Mouse (Mus musculus) frontal cortex, postnatal 14 days (tissue): ENCODE measurements around the gene Olfr800.

ENCODE experiments used
- DNase-seq, 2 experiments: peaks; one replicate each; pipeline ENCODE4 v3.0.0; 2022; ENCODE audit warnings: low spot score in 2 of 2

Gene Olfr800

DNA sequence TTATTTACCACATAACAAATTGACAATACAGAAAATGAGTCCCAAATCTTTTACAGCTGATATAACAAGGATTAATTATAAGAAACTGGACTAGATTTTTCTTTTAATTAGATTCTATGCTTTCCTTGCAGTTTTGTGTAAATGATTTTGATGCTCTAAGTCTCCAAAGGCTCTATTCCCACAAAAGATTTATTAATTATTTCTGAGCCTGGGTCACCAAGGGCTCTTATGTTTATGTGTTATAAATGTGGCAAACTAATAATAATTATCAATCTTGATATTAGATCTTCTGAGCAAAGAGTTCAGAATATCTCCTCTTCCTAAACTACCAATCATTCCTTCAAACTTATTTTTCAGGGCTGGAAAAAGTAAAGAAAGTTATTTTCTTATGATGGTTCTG is at the start of gene Olfr800:
Gene Olfr800 (plus strand): TSS at position 301 of the 400 bp plus-strand sequence.
- no peak for DNase-seq

DNA sequence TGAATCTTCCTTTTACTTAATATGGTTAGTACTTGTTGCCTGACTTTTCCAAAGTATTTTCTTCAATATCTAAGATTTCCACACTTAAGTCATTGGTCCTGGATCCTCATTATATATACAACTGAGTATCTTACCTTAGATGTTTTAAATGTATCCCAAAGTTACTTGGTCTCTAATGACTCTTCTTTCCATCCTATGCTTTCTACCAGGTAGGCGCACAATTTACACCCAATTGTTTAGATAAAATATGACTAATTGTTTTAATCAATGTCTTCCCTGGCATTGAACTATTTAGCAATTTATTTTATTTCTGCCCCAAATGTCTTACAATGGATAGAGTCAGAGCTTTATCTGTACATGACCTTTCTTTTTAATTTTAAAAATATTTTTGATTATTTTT is 45.0 kb upstream of the Olfr800 start, which contains the start of gene Olfr796:
Gene Olfr796 (minus strand): TSS at position 101 of the 400 bp plus-strand sequence.
- no peak for DNase-seq

DNA sequence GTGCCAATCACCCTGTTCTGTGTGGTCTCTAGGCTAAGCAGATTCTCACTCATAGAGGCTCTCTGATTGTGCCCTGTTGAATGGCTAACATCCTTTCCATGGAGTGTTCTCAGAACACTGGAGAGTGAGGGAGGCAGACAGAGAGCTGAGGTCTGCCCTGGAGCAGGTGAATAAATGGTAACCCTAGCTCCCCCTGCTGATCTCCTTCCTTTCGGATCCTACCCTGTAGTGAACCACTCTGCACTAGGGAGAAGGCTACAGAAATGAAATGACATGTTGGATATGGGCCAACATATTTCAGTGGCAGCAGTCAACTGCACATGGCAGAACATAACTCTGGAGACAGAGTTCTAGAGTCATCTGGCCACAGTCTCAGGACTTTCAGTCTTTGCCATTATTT is 35.8 kb upstream of the Olfr800 start:
- no peak for DNase-seq

DNA sequence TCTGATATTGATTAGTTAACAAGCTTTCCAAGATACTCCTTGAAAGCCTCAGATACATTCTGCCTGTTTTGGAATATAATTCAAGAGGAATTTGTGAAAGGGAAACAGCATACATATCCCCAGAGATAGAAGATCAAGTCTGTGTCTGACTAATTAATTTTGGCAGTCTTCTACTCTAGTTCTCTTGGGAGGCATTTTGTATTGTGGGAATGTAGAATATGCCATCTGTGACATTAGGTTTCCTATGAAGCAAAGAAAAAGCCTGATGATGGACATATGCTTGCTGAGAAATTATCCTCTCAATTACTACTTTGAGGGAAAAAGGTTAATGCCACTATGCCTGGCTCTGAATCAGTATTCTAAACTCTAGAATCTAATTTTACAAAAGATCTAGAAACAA is 34.2 kb upstream of the Olfr800 start:
- DNase-seq, result no peak

DNA sequence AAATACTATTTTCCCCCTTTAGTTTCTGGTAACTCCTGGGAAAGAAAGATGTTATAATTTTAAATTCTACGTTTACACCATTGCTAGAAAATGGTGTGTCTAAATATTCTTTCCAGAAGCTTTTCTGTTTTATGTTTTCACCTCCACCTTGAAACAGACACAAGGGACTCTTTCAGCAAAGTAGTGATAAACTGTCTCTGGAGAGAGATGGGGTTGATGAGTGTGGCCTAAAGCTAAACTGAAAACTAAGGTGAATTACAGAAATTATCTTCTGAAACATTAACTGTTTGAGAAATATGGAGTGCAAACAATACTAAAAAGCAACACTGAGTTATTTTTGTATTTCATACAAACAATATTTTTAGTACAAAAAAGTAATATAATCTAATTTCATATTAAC is 29.7 kb upstream of the Olfr800 start, which contains the start of gene Olfr798:
Gene Olfr798 (minus strand): TSS at position 101 of the 400 bp plus-strand sequence.
- DNase-seq, result no peak

DNA sequence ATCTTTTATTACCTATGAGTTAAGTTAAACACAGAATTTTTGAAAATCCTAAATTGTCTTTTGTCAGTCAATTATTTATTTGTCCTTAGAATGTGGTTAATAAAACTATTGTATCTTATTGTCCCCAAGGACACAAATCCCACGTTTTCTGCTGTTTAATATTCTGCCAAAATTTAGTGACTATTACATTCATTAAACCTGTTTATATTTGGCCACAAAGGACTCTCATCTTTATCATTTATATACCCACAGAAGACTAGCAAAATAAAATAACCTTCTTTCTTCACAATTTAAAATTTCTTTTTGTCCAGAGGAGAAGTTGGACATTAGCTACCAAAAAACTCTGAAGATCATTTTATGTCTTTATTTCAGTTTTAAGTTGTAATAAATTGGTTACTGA is 20.3 kb upstream of the Olfr800 start, which contains the start of gene Olfr799:
Gene Olfr799 (plus strand): TSS at position 301 of the 400 bp plus-strand sequence.
- DNase-seq, result no peak

DNA sequence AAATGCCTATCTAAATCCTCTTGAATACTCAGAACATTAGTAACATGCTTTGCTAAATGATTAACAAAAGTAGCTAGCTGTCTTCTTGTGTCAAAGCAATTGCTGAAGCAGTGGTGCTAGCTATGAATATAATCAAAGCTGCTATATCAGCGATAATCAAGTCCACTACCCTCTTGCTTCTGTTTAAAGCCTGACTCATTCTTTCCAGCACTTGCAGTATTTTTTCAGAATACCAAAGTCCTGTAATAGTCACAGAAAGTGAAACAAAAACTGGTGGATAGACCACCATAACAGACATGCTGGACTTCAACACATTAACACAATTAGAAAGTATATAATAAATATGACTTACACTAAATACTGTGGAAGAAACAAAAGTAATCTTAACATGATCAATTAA is 5.7 kb upstream of the Olfr800 start:
- no peak for DNase-seq

DNA sequence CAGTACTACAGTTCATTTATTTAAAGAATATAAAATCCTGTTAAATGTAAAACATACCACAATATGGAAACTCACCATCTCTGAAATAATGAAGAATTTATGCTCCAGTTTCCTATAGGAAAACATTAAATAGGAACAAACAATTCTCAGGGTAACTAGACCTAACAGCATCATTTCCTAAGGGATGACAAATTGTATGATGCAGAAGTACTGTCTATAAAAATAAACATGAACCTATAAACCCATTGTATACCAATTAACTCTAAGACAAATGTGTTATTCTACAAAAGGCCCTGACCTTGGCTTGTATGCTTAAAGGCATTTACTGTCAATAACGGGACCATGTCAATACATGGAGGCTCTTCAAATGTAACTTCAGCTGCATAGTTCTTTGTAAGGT is 16.3 kb downstream of the Olfr800 start, which contains the start of gene Olfr801:
Gene Olfr801 (minus strand): TSS at position 101 of the 400 bp plus-strand sequence.
- DNase-seq, result no peak

DNA sequence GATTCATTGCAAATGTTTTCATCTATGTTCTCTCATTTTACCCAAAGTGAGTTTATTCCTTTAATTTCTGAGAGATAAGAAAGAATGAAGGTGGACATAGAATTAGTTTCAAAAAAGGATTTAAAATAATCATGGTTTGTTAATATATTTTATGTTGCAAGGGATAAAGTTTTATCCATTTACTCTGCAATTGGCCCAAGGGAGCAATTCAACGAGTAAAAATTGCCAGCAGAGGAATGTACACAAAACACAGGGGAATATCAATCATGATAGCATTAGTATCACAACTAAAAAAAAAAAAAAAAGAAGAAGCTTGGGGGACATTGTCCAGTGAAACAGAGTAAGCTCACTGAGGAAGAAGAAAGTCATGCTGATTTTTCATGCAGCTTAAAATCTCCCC is 30.6 kb downstream of the Olfr800 start, which contains the start of gene Olfr802:
Gene Olfr802 (minus strand): TSS at position 101 of the 400 bp plus-strand sequence.
- no peak for DNase-seq

DNA sequence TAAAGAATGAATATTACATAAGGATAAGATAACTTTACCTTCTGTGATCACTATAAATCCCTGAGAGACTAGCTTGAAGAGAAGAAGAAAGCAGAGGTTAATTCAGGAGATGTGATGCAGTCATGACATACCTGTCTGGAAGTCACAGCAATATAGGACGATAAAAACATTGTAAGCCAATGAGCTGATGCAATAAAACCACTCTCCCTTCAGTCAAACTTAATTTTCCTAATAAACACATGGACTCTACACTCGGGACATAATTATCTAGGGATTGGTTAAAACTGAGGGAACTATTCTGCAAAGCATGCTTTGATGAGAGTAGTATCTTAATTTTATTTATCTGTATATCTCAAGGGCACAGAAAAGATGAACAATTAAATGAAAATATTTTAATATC is 36.7 kb downstream of the Olfr800 start, which contains the start of gene Olfr803:
Gene Olfr803 (minus strand): TSS at position 101 of the 400 bp plus-strand sequence.
- DNase-seq, result no peak

DNA sequence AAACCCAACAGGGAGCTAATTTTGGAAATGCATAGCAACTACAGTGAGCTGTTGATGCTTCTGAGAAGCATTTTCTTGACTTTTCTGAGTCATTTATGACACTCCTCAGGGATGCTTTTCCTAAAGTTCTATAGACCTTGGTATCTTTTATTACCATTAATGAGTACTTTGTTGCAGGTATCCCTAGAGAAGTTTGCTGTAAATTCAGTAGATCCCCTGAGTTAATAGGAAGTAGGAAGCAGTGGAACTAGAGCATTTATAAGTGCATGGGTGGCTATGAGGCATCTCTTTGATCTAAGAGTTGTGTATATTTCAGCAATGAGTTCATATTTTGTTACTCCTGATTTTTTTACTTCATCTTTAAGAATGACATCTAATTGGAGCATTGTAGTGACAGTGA is 45.4 kb downstream of the Olfr800 start, which contains the start of gene Olfr804:
Gene Olfr804 (plus strand): TSS at position 301 of the 400 bp plus-strand sequence.
- DNase-seq, result no peak
